Mouse (Mus musculus): ENCODE measurements around the gene Sipa1l3. TPM values are rescaled to one million over a fixed set of nuclear protein-coding genes. Genes with fewer than 3 reads are reported as not detected.

The Sipa1l3 gene
- total and polyA plus RNA-seq, 2 experiments from 2014 or later, result 19.7 to 110 TPM

DNA sequence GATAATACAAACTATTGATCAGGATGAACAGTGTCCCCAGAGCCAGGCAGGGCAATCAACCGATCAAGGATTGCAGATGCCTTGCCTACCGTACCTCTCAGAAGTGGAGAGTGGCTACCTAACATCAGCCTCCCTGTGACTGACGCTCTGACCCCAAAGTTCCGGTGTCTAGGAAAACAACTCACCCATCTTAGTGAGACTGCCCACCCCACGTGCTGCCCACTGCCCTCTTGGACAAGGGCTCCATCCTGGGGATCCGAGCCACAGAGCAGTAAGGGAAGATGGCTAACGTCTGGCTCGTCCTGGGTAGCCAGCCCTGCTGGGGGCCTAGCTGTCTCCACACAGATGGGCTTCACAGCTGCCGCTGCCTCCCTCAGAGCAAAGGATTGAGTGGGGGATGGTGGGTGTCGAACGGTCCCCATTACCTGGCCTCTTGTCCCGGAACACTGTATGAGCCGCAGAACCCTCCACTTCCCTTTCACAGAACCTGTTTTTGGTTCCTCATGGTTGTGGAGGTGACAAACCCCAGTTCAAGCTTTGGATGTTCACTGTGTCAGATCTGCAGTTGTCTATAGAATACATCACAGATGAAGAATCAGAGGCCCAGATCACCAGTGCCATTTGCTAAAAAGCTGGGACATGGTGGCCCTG lies 224.2 kb downstream of the Sipa1l3 start:
- Histone ChIP-seq H3K4me1 (ENCODE audit: insufficient read depth, low read length) (0 out of 2 replicates have a peak, but pooled peaks cover 1% of the 10 kb centered on the region), H3K4me2 (ENCODE audit: low read depth, low read length) (no peak overlapping the region), H3K27me3 (ENCODE audit: insufficient read depth, low read length) (no peaks in the 10 kb centered on the region), H3K9me3 (ENCODE audit: low read length) (no peaks in the 10 kb centered on the region), H3K27ac (0 out of 2 replicates have a peak overlapping the region, but pooled peaks have one; percentile 27), H3K36me3 (ENCODE audit: insufficient read depth, low read length) (no peaks in the 10 kb centered on the region), H3K9ac (replicated peaks; ENCODE audit: low read length) (no peak overlapping the region), H3K4me3 (ENCODE audit: low read length) (no peak overlapping the region)
- 58% methylated on average over 13 of the region's 13 CpGs for WGBS
- DNase-seq (ENCODE audit: low spot score) (no peak), ATAC-seq (no peak)
- TF ChIP-seq CTCF (IDR thresholded peaks at IDR 0.05; ENCODE audit: low read depth), result no peak

DNA sequence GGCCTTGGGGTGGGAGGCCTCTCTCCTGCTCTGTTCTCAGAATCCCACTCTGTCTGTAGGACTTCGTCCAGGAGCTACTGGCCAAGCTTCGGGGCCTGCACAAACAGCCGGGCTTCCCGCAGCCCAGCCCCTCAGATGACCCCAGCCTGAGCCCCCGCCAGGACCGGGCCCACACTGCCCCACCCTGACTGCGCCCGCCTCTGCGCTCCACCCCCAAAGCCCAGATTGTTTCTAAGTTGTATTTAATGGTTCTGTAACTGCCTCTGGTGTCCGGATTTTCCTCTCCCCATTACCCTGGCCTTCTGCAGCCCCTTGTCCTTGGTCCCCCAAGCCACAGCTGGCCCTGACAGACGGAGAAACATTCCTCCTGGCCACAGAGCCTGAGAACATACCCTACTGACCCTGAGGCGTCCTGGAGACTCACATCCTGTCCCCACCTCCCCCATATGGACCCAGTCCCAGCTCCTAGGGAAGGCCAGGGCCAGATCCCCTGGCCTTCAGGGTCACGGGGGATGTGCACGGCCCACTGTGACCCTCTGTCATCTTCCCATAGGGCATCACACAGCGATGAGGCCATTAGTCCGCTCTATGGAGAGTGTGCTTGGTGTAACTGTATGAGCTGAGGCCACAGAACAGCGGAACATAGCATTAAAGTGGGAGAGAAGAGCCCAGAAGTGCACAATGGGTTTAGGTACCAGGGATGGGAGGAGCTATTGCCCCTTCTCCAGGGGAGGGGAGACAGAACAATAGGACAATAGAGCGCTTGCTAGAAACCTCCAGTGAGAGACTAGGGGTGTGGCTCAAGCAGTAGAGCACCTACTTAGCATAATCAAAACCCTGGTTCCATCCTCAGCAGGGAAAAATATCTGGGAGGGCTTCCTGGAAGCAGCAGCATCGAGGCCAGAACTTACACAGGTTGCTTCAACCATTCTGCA lies 225.0 kb downstream of the Sipa1l3 start:
- no peaks in the 10 kb centered on the region for H3K27me3 ChIP-seq (ENCODE audit: insufficient read depth, low read length)
- H3K27ac ChIP-seq, result peak overlapping the region; percentile 27; the same call in 1 of the 2 replicates
- no peaks in the 10 kb centered on the region for H3K9me3 ChIP-seq (ENCODE audit: low read length)
- ATAC-seq, result no peak
- no peak for DNase-seq (ENCODE audit: low spot score)
- no peaks in the 10 kb centered on the region for H3K36me3 ChIP-seq (ENCODE audit: insufficient read depth, low read length)
- no peak overlapping the region for H3K4me2 ChIP-seq (ENCODE audit: low read depth, low read length)
- 0 out of 2 replicates have a peak, but pooled peaks cover 6% of the 10 kb centered on the region for H3K4me1 ChIP-seq (ENCODE audit: insufficient read depth, low read length)
- no peak overlapping the region for H3K4me3 ChIP-seq (ENCODE audit: low read length)
- WGBS, result 32% methylated on average over 19 of the region's 19 CpGs
- TF ChIP-seq CTCF (IDR thresholded peaks at IDR 0.05; ENCODE audit: low read depth), result no peak
- no peak overlapping the region for H3K9ac ChIP-seq (replicated peaks; ENCODE audit: low read length)

DNA sequence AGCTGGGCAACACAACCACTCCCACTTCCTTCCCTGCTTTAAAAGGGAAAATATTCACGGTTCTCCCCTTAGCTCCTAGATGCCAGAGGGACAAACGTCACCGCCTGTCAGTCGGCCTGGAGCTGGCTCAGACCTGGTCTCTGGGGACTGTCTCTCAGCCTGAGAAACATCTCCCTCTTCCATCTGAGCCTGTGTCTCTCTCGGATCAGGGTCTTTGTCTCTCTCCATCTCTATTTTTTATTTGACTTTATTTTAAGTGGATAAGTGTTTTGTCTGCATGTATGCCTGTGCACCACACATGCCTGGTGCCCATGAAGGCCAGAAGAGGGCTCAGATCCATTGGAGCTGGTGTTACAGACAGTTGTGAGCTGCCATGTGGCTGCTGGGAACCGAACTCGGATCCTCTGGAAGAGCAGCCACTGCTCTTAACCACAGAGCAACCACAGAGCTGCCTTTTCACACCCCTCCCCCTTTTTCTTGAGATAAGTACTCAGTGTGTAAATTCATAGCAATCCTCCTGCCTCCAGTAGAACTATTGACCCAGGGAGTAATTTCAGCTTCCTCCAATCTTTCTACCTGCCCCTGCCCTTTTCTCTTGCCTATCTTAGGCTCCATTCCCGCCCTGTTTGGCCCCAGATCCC lies 225.9 kb downstream of the Sipa1l3 start:
- DNase-seq (ENCODE audit: low spot score), result peak; percentile 19
- WGBS, result 28% methylated on average over 8 of the region's 8 CpGs

DNA sequence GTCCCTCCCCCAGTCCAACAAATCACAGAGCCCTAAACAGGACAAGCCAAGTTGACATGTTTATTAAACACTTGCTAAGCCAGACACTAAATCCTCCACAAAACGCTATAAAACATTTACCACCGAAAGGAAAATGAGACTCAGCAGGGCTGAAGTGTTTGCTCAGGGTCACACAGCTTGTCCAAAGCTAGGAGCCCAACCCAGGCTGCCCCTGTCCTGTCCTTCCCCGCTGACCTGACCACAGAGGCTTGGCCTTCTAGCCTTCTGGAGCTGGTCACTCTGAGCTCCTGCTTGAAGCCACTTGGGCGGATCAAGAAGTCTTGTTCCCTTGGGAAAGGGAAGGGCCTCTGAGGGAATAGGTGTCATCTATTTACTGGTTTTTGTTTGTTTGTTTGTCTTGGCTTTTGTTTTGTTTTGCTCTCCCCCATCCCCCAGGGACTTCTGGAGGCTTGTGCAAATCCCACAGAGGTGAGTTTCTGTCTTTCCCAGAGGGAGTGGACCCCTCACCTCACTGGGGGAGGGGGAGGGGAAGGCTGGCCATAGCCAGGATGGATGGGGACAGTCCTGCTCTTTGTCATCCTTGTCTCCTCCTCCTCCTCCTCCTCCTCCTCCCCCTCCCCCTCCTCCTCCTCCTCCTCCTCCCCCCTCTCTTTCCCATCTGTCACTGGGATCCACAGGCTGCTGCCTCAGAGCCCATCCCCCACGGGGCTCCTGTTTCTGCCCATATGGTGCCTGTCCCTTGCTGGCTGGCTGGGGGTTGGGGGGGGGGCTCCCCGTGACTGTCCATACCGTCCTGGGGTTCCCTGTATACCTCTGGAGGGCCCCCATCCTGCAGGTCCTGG lies 226.6 kb downstream of the Sipa1l3 start:
- peak; percentile 38 for DNase-seq (ENCODE audit: low spot score)
- 29% methylated on average over 6 of the region's 7 CpGs for whole genome bisulfite sequencing
- no peaks in the 10 kb centered on the region for H3K27me3 ChIP-seq (ENCODE audit: insufficient read depth, low read length)
- no peaks in the 10 kb centered on the region for H3K9me3 ChIP-seq (ENCODE audit: low read length)
- 0 out of 2 replicates have a peak, but pooled peaks cover 6% of the 10 kb centered on the region for H3K4me1 ChIP-seq (ENCODE audit: insufficient read depth, low read length)
- peak overlapping the region; percentile 36; the same call in 1 of the 2 replicates for H3K27ac ChIP-seq
- no peak overlapping the region for H3K4me2 ChIP-seq (ENCODE audit: low read depth, low read length)
- no peaks in the 10 kb centered on the region for H3K36me3 ChIP-seq (ENCODE audit: insufficient read depth, low read length)
- H3K9ac ChIP-seq (replicated peaks; ENCODE audit: low read length), result no peak overlapping the region
- H3K4me3 ChIP-seq (ENCODE audit: low read length), result no peak overlapping the region
- no peak for TF ChIP-seq CTCF (IDR thresholded peaks at IDR 0.05; ENCODE audit: low read depth)
- peak; percentile 34; the same call in 1 of the 2 replicates for ATAC-seq

More for the DNA sequence above, 225.9 kb downstream of the Sipa1l3 start:
- Histone ChIP-seq H3K27me3 (ENCODE audit: insufficient read depth, low read length) (no peaks in the 10 kb centered on the region), H3K36me3 (ENCODE audit: insufficient read depth, low read length) (no peaks in the 10 kb centered on the region), H3K27ac (peak overlapping the region; percentile 27; the same call in 1 of the 2 replicates), H3K9ac (replicated peaks; ENCODE audit: low read length) (no peak overlapping the region), H3K4me2 (ENCODE audit: low read depth, low read length) (no peak overlapping the region), H3K9me3 (ENCODE audit: low read length) (no peaks in the 10 kb centered on the region), H3K4me3 (ENCODE audit: low read length) (no peak overlapping the region), H3K4me1 (ENCODE audit: insufficient read depth, low read length) (0 out of 2 replicates have a peak, but pooled peaks cover 6% of the 10 kb centered on the region)
- TF ChIP-seq CTCF (IDR thresholded peaks at IDR 0.05; ENCODE audit: low read depth), result no peak
- no peak for ATAC-seq

DNA sequence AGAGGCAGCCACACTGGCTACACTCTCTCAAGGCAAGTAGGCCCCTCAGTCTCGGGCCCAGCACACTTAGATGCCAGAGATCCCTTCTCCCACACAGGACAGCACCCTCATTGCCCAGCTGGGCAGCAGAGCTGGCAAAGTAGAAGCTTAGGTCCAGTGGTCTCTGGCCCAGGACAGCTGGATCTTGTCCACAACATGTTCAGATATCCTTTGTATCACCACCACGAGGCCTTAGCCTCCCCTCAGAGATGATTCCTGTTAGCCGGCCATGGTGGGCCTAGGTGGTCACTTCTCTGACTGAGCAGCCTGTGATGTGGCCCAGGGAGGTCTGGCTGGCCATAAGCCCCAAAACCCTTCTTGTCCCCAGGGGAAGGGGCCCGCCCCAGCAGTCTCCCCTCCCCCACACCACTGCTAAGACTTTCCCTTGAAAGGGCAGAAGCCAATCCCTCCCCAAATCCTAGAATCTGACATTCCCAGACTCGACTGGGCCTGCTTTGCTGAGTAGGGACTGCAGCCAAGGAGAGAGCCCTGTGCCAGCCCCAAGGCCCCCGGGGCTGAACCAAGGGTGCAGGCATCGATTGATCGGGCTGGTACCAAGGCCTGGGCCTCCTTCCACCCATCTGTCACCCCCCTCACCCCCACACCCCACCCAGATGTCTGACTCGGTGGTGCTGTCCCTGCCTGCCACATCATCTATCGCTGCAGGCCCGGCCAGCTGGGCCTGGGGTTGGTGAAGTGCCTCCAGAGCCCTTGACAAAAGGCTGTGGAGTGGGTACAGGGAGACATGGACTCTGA lies 227.6 kb downstream of the Sipa1l3 start:
- WGBS, result 37% methylated on average over 11 of the region's 11 CpGs

More for the DNA sequence above, 227.6 kb downstream of the Sipa1l3 start:
- no peaks in the 10 kb centered on the region for H3K27me3 ChIP-seq (ENCODE audit: insufficient read depth, low read length)
- H3K4me2 ChIP-seq (ENCODE audit: low read depth, low read length), result no peak overlapping the region
- H3K4me3 ChIP-seq (ENCODE audit: low read length), result no peak overlapping the region
- H3K9ac ChIP-seq (replicated peaks; ENCODE audit: low read length), result no peak overlapping the region
- no peak for TF ChIP-seq CTCF (IDR thresholded peaks at IDR 0.05; ENCODE audit: low read depth)
- no peaks in the 10 kb centered on the region for H3K9me3 ChIP-seq (ENCODE audit: low read length)
- ATAC-seq, result no peak
- H3K4me1 ChIP-seq (ENCODE audit: insufficient read depth, low read length), result 0 out of 2 replicates have a peak, but pooled peaks cover 6% of the 10 kb centered on the region
- DNase-seq (ENCODE audit: low spot score), result peak; percentile 25
- H3K27ac ChIP-seq, result peak overlapping the region; percentile 36; the same call in 1 of the 2 replicates
- no peaks in the 10 kb centered on the region for H3K36me3 ChIP-seq (ENCODE audit: insufficient read depth, low read length)

All from hindbrain, postnatal 0 days (tissue).